Mouse (Mus musculus): ENCODE measurements at regions not wholly inside any gene's neighbourhood (a gene's known extent, or its start where the extent isn't known, plus 50 kb on each side); places are given as distances from the start of the nearest gene placed in this dataset.
A peak's percentile ranks its signal among the peaks of the same experiment; 100 is the strongest.

DNA sequence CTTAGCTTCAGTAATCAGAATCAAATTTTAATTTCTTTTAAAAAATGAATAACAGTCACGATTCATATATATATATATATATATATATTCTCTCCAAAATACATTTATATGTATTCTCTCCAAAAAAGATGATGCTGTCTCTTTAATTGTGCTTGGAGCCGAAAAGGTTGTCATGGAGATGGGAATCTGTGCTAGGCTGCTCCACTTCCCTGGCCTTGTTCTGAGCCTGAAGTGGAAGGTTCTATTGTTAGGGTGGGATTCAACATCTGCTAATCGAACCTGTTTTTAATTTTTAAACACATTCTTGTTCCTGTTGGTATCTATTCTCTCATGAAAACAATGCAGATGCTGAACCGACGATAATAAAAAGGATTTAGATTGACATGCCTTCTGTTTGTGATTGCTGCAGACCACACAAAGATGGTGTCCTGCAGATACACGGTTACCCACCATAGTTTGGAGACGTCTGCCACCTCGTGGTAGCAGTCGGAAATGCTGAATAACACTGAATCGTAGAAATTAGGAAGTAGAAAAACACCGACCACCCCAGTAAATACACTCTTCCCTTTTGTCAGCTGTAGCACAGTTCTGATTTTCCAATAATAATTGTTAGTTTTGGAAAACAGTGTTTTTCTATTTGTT is 77.9 kb upstream of the Plppr4 start:
- 17% methylated on average over 11 of the region's 11 CpGs for WGBS
- Histone ChIP-seq H3K4me3 (no peak overlapping the region), H3K27ac (replicated peaks) (0 out of 2 replicates have a peak overlapping the region, but pooled peaks have one; percentile 42), H3K27me3 (ENCODE audit: low read depth, poor library complexity, severe bottlenecking) (no peaks in the 10 kb centered on the region), H3K4me1 (no peaks in the 10 kb centered on the region), H3K9me3 (replicated peaks) (no peaks in the 10 kb centered on the region), H3K36me3 (no peaks in the 10 kb centered on the region)
- peak; percentile 72 for DNase-seq (ENCODE audit: low spot score)

DNA sequence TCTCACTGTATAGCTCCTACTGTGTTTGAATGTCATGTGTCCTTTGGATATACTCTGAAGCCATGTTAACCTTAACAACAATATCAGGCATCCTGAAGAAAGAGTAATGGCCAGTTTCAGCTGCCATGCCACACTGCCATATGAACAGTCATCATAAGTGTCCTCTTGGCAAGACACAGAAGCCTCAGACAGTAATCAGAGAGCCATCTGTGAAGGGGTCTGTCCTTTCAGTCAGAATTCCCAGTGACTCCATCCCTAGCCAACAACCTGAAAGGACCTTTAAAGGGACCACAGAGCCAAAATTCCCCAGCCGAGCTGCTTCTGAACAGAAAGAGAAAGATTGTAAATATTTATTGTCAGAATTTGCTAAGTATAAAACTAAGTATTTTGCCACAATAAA is 63.9 kb upstream of the Plppr4 start:
- 76% methylated on average over 1 of the region's 1 CpGs for WGBS
- H3K9me3 ChIP-seq (replicated peaks): no peaks in the 10 kb centered on the region
- H3K27ac ChIP-seq (replicated peaks): no peak overlapping the region
- H3K27me3 ChIP-seq (ENCODE audit: low read depth, poor library complexity, severe bottlenecking): no peaks in the 10 kb centered on the region
- DNase-seq (ENCODE audit: low spot score): no peak
- no peaks in the 10 kb centered on the region for H3K36me3 ChIP-seq
- H3K4me1 ChIP-seq: no peaks in the 10 kb centered on the region
- no peak overlapping the region for H3K4me3 ChIP-seq

GRCm38 (mm10) chr3:117412896-117413747 is 52.4 kb upstream of the Plppr4 start:
- Histone ChIP-seq H3K4me1 (peaks cover 3% of the 10 kb centered on the region; the same call in 1 of the 2 replicates), H3K27ac (replicated peaks) (no peak overlapping the region), H3K9me3 (replicated peaks) (no peaks in the 10 kb centered on the region), H3K4me3 (no peak overlapping the region), H3K27me3 (ENCODE audit: low read depth, poor library complexity, severe bottlenecking) (no peaks in the 10 kb centered on the region), H3K36me3 (no peaks in the 10 kb centered on the region)
- WGBS: 77% methylated on average over 4 of the region's 4 CpGs
- DNase-seq (ENCODE audit: low spot score): no peak

Measured in midbrain, embryonic 10.5 days (tissue).